Mouse (Mus musculus): ENCODE results near the gene Abhd10. TPM values are rescaled to one million over a fixed set of nuclear protein-coding genes. Genes with fewer than 3 reads are reported as not detected.

Abhd10 gene
- polyA plus RNA-seq, 1 experiment = 9.3 TPM

DNA sequence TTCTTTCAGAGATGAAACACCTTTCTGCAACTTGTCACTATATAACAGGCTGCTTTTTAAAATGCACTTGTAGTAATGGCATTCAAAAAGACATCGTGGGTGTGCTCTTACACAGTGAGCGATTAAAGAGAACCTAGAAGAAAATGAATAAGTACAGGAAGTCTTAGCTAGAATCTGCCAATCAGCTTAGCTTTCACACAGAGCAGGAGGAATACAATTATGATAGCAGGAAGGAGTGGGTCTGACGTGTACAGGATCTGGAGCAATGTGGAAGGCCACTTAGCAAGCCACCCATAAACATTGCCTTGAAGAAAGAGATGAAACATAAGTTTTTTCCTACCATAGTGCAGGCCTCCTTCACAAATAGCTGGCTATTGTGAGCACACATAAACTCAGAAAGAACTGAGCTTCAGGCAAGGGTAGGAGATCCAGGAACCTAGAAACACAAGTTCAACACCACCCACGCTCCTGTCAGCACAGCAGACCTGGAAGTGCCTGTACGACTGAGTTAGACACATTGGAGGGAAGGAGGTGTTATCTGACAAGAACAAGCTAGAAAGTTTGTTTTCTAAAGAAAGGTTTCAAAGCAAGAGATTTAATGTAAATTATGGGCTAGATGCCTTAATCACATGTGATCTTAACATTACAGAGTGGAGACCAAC, 28.1 kb downstream of the Abhd10 start:
- H3K27ac ChIP-seq (ENCODE audit: control insufficient read depth, insufficient read depth, low read depth, low read length) = no peak overlapping the region
- no peaks in the 10 kb centered on the region for H3K36me3 ChIP-seq (ENCODE audit: control insufficient read depth, insufficient read depth, low read length)
- no peak for TF ChIP-seq CTCF (IDR thresholded peaks at IDR 0.05; ENCODE audit: control insufficient read depth, insufficient read depth, insufficient replicate concordance, low read depth, low read length)
- no peak for TF ChIP-seq POLR2A (IDR thresholded peaks at IDR 0.05; ENCODE audit: control insufficient read depth, low read depth, low read length)
- no peaks in the 10 kb centered on the region for H3K27me3 ChIP-seq (ENCODE audit: control insufficient read depth, insufficient read depth, low read length)
- H3K4me3 ChIP-seq (ENCODE audit: control insufficient read depth, low read depth, low read length) = no peak overlapping the region
- no peaks in the 10 kb centered on the region for H3K4me1 ChIP-seq (ENCODE audit: control insufficient read depth, insufficient read depth, low read length)

DNA sequence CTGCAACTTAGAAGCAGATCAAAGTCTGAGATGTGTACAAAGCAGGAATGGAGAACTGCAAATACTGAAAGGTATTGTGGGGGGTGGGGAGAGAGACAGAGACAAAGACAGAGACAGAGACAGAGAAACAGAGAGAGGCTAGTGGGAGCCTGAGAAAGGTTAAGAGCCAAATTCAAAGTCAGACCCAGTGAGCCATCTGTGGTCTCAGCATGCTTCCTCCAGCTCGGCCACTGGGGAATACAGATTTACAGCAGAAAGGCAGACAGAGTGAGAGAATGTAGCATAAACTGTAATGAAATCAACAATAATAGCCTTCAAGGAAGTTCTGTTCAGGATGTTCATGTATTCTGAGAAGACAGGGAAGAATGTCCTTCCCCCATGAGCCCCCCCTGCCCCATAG, 28.9 kb downstream of the Abhd10 start:
- H3K4me3 ChIP-seq (ENCODE audit: control insufficient read depth, low read depth, low read length) = no peak overlapping the region; the same call in 1 of the 2 replicates
- H3K4me1 ChIP-seq (ENCODE audit: control insufficient read depth, insufficient read depth, low read length) = no peaks in the 10 kb centered on the region
- TF ChIP-seq POLR2A (IDR thresholded peaks at IDR 0.05; ENCODE audit: control insufficient read depth, low read depth, low read length) (no peak), CTCF (IDR thresholded peaks at IDR 0.05; ENCODE audit: control insufficient read depth, insufficient read depth, insufficient replicate concordance, low read depth, low read length) (no peak)
- no peak overlapping the region for H3K27ac ChIP-seq (ENCODE audit: control insufficient read depth, insufficient read depth, low read depth, low read length)
- no peaks in the 10 kb centered on the region for H3K27me3 ChIP-seq (ENCODE audit: control insufficient read depth, insufficient read depth, low read length)
- H3K36me3 ChIP-seq (ENCODE audit: control insufficient read depth, insufficient read depth, low read length) = no peaks in the 10 kb centered on the region

GRCm38 (mm10) chr16:45713261-45713660, 29.5 kb downstream of the Abhd10 start:
- no peaks in the 10 kb centered on the region for H3K36me3 ChIP-seq (ENCODE audit: control insufficient read depth, insufficient read depth, low read length)
- H3K27me3 ChIP-seq (ENCODE audit: control insufficient read depth, insufficient read depth, low read length) = no peaks in the 10 kb centered on the region
- H3K4me1 ChIP-seq (ENCODE audit: control insufficient read depth, insufficient read depth, low read length) = no peaks in the 10 kb centered on the region
- H3K27ac ChIP-seq (ENCODE audit: control insufficient read depth, insufficient read depth, low read depth, low read length) = no peak overlapping the region
- H3K4me3 ChIP-seq (ENCODE audit: control insufficient read depth, low read depth, low read length) = no peak overlapping the region
- TF ChIP-seq CTCF (IDR thresholded peaks at IDR 0.05; ENCODE audit: control insufficient read depth, insufficient read depth, insufficient replicate concordance, low read depth, low read length) = no peak
- no peak for TF ChIP-seq POLR2A (IDR thresholded peaks at IDR 0.05; ENCODE audit: control insufficient read depth, low read depth, low read length)

GRCm38 (mm10) chr16:45711263-45711662, 31.5 kb downstream of the Abhd10 start:
- Histone ChIP-seq H3K36me3 (ENCODE audit: control insufficient read depth, insufficient read depth, low read length) (no peaks in the 10 kb centered on the region), H3K27ac (ENCODE audit: control insufficient read depth, insufficient read depth, low read depth, low read length) (no peak overlapping the region), H3K4me1 (ENCODE audit: control insufficient read depth, insufficient read depth, low read length) (no peaks in the 10 kb centered on the region), H3K4me3 (ENCODE audit: control insufficient read depth, low read depth, low read length) (no peak overlapping the region), H3K27me3 (ENCODE audit: control insufficient read depth, insufficient read depth, low read length) (no peaks in the 10 kb centered on the region)
- TF ChIP-seq POLR2A (IDR thresholded peaks at IDR 0.05; ENCODE audit: control insufficient read depth, low read depth, low read length) (no peak), CTCF (IDR thresholded peaks at IDR 0.05; ENCODE audit: control insufficient read depth, insufficient read depth, insufficient replicate concordance, low read depth, low read length) (peak; percentile 29; the same call in 1 of the 2 replicates)

GRCm38 (mm10) chr16:45699301-45699700, 43.5 kb downstream of the Abhd10 start:
- no peak for TF ChIP-seq POLR2A (IDR thresholded peaks at IDR 0.05; ENCODE audit: control insufficient read depth, low read depth, low read length)
- TF ChIP-seq CTCF (IDR thresholded peaks at IDR 0.05; ENCODE audit: control insufficient read depth, insufficient read depth, insufficient replicate concordance, low read depth, low read length) = no peak
- Histone ChIP-seq H3K36me3 (ENCODE audit: control insufficient read depth, insufficient read depth, low read length) (no peaks in the 10 kb centered on the region), H3K27ac (ENCODE audit: control insufficient read depth, insufficient read depth, low read depth, low read length) (no peak overlapping the region), H3K27me3 (ENCODE audit: control insufficient read depth, insufficient read depth, low read length) (no peaks in the 10 kb centered on the region), H3K4me1 (ENCODE audit: control insufficient read depth, insufficient read depth, low read length) (no peaks in the 10 kb centered on the region), H3K4me3 (ENCODE audit: control insufficient read depth, low read depth, low read length) (no peak overlapping the region)

- Histone ChIP-seq H3K4me1 (ENCODE audit: control insufficient read depth, insufficient read depth, low read length) (no peaks in the 10 kb centered on the region), H3K27ac (ENCODE audit: control insufficient read depth, insufficient read depth, low read depth, low read length) (no peak overlapping the region), H3K4me3 (ENCODE audit: control insufficient read depth, low read depth, low read length) (no peak overlapping the region), H3K27me3 (ENCODE audit: control insufficient read depth, insufficient read depth, low read length) (no peaks in the 10 kb centered on the region), H3K36me3 (ENCODE audit: control insufficient read depth, insufficient read depth, low read length) (no peaks in the 10 kb centered on the region)
- TF ChIP-seq POLR2A (IDR thresholded peaks at IDR 0.05; ENCODE audit: control insufficient read depth, low read depth, low read length) (no peak), CTCF (IDR thresholded peaks at IDR 0.05; ENCODE audit: control insufficient read depth, insufficient read depth, insufficient replicate concordance, low read depth, low read length) (no peak)
These were observed 44.8 kb downstream of the Abhd10 start for GRCm38 (mm10) chr16:45697996-45698395.

DNA sequence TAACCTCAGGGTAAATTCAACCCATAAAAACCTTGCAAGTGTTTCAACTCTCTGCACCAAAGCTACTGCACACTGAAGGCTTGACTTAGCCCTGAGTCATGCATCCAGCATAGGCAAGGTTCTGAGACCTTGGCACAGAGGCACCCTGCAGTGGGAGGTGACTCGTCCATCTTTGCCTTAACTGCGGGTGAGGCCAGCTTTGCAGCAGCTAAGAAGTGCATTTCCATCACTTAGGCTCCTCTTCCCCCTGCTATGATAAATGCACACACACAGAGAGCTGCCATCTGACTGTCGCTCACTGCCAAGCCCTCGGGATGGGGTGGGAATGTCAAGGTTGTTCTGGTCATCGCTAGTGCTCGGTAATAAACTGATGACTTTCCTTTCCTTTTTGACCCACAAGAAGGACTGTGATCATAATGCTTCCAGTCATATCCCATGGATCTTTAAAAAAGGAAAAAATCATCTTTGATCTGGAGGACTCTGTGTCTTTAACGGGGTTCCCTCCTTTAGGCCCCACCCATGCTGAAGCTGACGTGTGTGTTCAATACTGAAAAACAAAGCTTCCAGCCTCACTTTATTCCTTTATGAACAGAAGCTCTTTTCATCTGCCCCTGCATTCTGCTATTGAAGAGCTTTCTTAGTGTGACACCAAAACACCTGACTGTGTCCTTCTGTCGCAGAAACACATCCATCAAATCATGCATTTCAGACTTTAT, 47.2 kb downstream of the Abhd10 start:
- Histone ChIP-seq H3K27ac (ENCODE audit: control insufficient read depth, insufficient read depth, low read depth, low read length) (no peak overlapping the region), H3K4me3 (ENCODE audit: control insufficient read depth, low read depth, low read length) (no peak overlapping the region), H3K36me3 (ENCODE audit: control insufficient read depth, insufficient read depth, low read length) (no peaks in the 10 kb centered on the region), H3K4me1 (ENCODE audit: control insufficient read depth, insufficient read depth, low read length) (no peaks in the 10 kb centered on the region), H3K27me3 (ENCODE audit: control insufficient read depth, insufficient read depth, low read length) (no peaks in the 10 kb centered on the region)
- TF ChIP-seq CTCF (IDR thresholded peaks at IDR 0.05; ENCODE audit: control insufficient read depth, insufficient read depth, insufficient replicate concordance, low read depth, low read length) = no peak
- no peak for TF ChIP-seq POLR2A (IDR thresholded peaks at IDR 0.05; ENCODE audit: control insufficient read depth, low read depth, low read length)
